Mouse (Mus musculus) MEL (cell line): Measurements from ENCODE around the gene Gm49661. TPM values are rescaled to one million over a fixed set of nuclear protein-coding genes. Genes with fewer than 3 reads are reported as not detected.

Experiments
- DNase-seq: peaks from one replicate; pipeline ENCODE4 v3.0.0; 2011; ENCODE audit warnings: low read depth, low spot score
- H3K27ac ChIP-seq: 2 replicates; pipeline ENCODE4 v1.5.1; 2012; ENCODE audit warnings: low read depth, mild to moderate bottlenecking, control low read depth, low read length, moderate library complexity; ENCODE audit not compliant: control insufficient read depth
- H3K27me3 ChIP-seq, 2 experiments: fragments of 150-350 bp in 1 of 2; sonication (generic) in 1 of 2; 2 replicates each; pipeline ENCODE4 v1.6.1; 2012; ENCODE audit warnings: low read length in 2 of 2, mild to moderate bottlenecking in 2 of 2, improper control_type of control experiment in 1 of 2, moderate library complexity in 1 of 2; ENCODE audit not compliant: insufficient read depth in 2 of 2, control insufficient read depth in 1 of 2
- H3K36me3 ChIP-seq, 2 experiments: 2 replicates each; pipeline ENCODE4 v1.6.1; 2012 to 2014; ENCODE audit warnings: low read length in 2 of 2, improper control_type of control experiment in 1 of 2, inconsistent platforms in 1 of 2, mild to moderate bottlenecking in 1 of 2; ENCODE audit not compliant: insufficient read depth in 2 of 2, control insufficient read depth in 1 of 2
- H3K4me1 ChIP-seq, 2 experiments: fragments of 150-350 bp in 1 of 2; sonication (generic) in 1 of 2; 2 replicates each; pipeline ENCODE4 v1.6.1; 2012; ENCODE audit warnings: low read length in 2 of 2, improper control_type of control experiment in 1 of 2, mild to moderate bottlenecking in 1 of 2; ENCODE audit not compliant: insufficient read depth in 2 of 2, control insufficient read depth in 1 of 2
- H3K4me3 ChIP-seq, 2 experiments: fragments of 150-350 bp in 1 of 2; sonication (generic) in 1 of 2; 2 replicates each; pipeline ENCODE4 v1.5.1; 2012; ENCODE audit warnings: low read depth in 2 of 2, low read length in 2 of 2, mild to moderate bottlenecking in 2 of 2, moderate library complexity in 2 of 2, control low read depth in 1 of 2, improper control_type of control experiment in 1 of 2; ENCODE audit not compliant: control insufficient read depth in 1 of 2, insufficient read depth in 1 of 2
- H3K79me2 ChIP-seq: 2 replicates; pipeline ENCODE4 v1.6.1; 2012; ENCODE audit warnings: mild to moderate bottlenecking, low read length, moderate library complexity; ENCODE audit not compliant: control insufficient read depth, poor library complexity, insufficient read depth
- H3K9ac ChIP-seq: 2 replicates; pipeline ENCODE4 v1.6.1; 2012; ENCODE audit warnings: low read depth, mild to moderate bottlenecking, control low read depth, low read length, moderate library complexity; ENCODE audit not compliant: control insufficient read depth, poor library complexity, severe bottlenecking
- H3K9me3 ChIP-seq: fragments of 150-350 bp; sonication (generic); replicated peaks from 2 replicates; pipeline ENCODE4 v1.6.1; 2012; ENCODE audit warnings: mild to moderate bottlenecking, low read length, improper control_type of control experiment, moderate library complexity; ENCODE audit not compliant: insufficient read depth
- CHD2 ChIP-seq: IDR thresholded peaks from 2 replicates; pipeline ENCODE4 v1.6.1; 2011; ENCODE audit warnings: low read length, improper control_type of control experiment
- E2F4 ChIP-seq: IDR thresholded peaks from 2 replicates; pipeline ENCODE4 v1.6.1; 2011; ENCODE audit warnings: low read depth, low read length, improper control_type of control experiment, borderline replicate concordance
- GABPA ChIP-seq: IDR thresholded peaks from 2 replicates; pipeline ENCODE4 v1.6.1; 2012; ENCODE audit warnings: low read depth, mild to moderate bottlenecking, inconsistent platforms, low read length, improper control_type of control experiment, moderate library complexity
- MXI1 ChIP-seq: IDR thresholded peaks from 2 replicates; pipeline ENCODE4 v1.6.1; 2011; ENCODE audit warnings: mild to moderate bottlenecking, low read depth, low read length, improper control_type of control experiment
- MYC ChIP-seq: IDR thresholded peaks from 2 replicates; pipeline ENCODE4 v1.6.1; 2011; ENCODE audit warnings: low read depth, mild to moderate bottlenecking, low read length, improper control_type of control experiment, moderate library complexity
- NRF1 ChIP-seq: IDR thresholded peaks from 2 replicates; pipeline ENCODE4 v1.6.1; 2014; ENCODE audit warnings: low read depth, mild to moderate bottlenecking, inconsistent platforms, low read length, improper control_type of control experiment, moderate library complexity; ENCODE audit not compliant: poor library complexity, insufficient read depth, severe bottlenecking
- POLR2AphosphoS5 ChIP-seq: IDR thresholded peaks from 2 replicates; pipeline ENCODE4 v1.6.1; 2012; ENCODE audit warnings: low read depth, borderline replicate concordance, mild to moderate bottlenecking, inconsistent platforms, low read length, moderate library complexity, mixed read lengths
- RCOR1 ChIP-seq: IDR thresholded peaks from 2 replicates; pipeline ENCODE4 v1.6.1; 2012; ENCODE audit warnings: low read depth, mild to moderate bottlenecking, inconsistent platforms, low read length, improper control_type of control experiment
- SIN3A ChIP-seq: IDR thresholded peaks from 2 replicates; pipeline ENCODE4 v1.6.1; 2012; ENCODE audit warnings: low read length, improper control_type of control experiment, inconsistent platforms
- SMC3 ChIP-seq: IDR thresholded peaks from 2 replicates; pipeline ENCODE4 v1.6.1; 2011; ENCODE audit warnings: low read depth, low read length, improper control_type of control experiment
- TAL1 ChIP-seq: IDR thresholded peaks from 2 replicates; pipeline ENCODE4 v1.6.1; 2012; ENCODE audit warnings: mild to moderate bottlenecking, inconsistent platforms, low read length, moderate library complexity, mixed read lengths
- TBP ChIP-seq: IDR thresholded peaks from 2 replicates; pipeline ENCODE4 v1.8.0; 2011; ENCODE audit warnings: low read depth, low read length, improper control_type of control experiment
- TCF12 ChIP-seq: IDR thresholded peaks from 2 replicates; pipeline ENCODE4 v1.6.1; 2014; ENCODE audit warnings: low read depth, mild to moderate bottlenecking, inconsistent platforms, low read length, improper control_type of control experiment, moderate library complexity
- ZMIZ1 ChIP-seq: IDR thresholded peaks from 2 replicates; pipeline ENCODE4 v1.6.1; 2012; ENCODE audit warnings: low read depth, mild to moderate bottlenecking, inconsistent platforms, low read length, improper control_type of control experiment, moderate library complexity
- polyA plus RNA-seq, 2 experiments: library from polyadenylated mRNA; stranded (reverse) in 1 of 2; unstranded in 1 of 2; fragments of >175 nt in 1 of 2; fragments of >200 nt in 1 of 2; gene quantifications; 2 replicates each; pipeline versions ENCODE4 v1.2.1 to v1.2.4; 2012; ENCODE audit warnings: low replicate concordance in 2 of 2, low read depth in 1 of 2; ENCODE audit not compliant: insufficient read length in 2 of 2, insufficient read depth in 1 of 2, missing spikeins in 1 of 2
- total RNA-seq: library from RNA; depleted of rRNA; stranded (reverse); fragments of 300-350 nt; gene quantifications from 2 replicates; pipeline ENCODE4 v1.2.3, GENCODE M21; 2012

The Gm49661 gene
- total and polyA plus RNA-seq, 3 experiments: 4.7 TPM; not detected in 2

- peak; percentile 52; the same call in 1 of the 2 replicates for TF ChIP-seq TBP
- TF ChIP-seq RCOR1: peak; percentile 43; the same call in 1 of the 2 replicates
Measured at GRCm38 (mm10) chr8:84997649-84998295, 28.5 kb upstream of the Gm49661 start (continued).

DNA sequence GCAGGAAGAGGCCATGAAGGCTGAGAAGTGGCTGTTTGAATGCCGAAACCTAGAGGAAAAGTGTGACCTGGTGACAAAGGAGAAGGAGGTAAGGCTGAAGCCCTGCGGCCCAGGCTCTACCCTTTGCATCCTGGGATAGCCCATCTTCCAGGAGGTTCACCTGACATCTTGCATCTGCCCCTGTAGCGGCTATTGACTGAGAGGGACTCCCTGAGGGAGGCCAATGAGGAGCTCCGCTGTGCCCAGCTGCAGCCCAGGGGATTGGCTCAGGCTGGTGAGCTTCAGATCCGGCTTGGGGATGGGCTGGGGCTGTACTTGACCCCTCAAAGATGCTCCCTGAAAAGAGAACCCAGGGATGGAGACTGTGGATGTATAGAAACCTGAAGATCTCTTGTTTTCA, 27.7 kb upstream of the Gm49661 start:
- no peak for DNase-seq
- H3K9ac ChIP-seq: no peak overlapping the region
- H3K27me3 ChIP-seq: no peaks in the 10 kb centered on the region
- no peaks in the 10 kb centered on the region for H3K9me3 ChIP-seq
- no peak overlapping the region for H3K4me3 ChIP-seq
- peaks cover 0 to 5% of the 10 kb centered on the region in 2 experiments; a peak in 1 of 4 replicates for H3K4me1 ChIP-seq
- no peaks in the 10 kb centered on the region for H3K79me2 ChIP-seq
- H3K27ac ChIP-seq: no peak overlapping the region
- no peaks in the 10 kb centered on the region for H3K36me3 ChIP-seq
- no peak for TF ChIP-seq CHD2
- no peak for TF ChIP-seq E2F4
- TF ChIP-seq, all 39 proteins: peak for 0

DNA sequence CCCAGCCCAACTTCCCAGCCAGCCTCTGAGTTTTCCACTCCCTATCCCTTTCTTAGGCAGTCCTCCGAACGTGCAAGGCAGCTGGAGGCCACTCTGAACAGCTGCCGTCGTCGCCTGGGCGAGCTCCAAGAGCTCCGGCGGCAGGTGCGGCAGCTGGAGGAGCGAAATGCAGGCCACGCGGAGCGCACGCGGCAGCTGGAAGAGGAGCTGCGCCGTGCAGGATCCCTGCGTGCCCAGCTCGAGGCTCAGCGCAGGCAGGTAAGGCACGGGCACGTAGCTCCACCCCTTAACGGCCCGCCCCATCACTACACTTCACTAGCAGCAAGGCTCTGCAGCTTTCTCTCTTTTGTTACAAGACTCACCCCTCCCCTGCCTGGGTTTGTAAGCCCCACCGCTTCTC, 26.4 kb upstream of the Gm49661 start:
- TF ChIP-seq NRF1 (no peak), POLR2AphosphoS5 (no peak), TCF12 (no peak), SMC3 (no peak), MXI1 (no peak), TAL1 (no peak), E2F4 (no peak), ZMIZ1 (no peak), MYC (no peak), TBP (no peak), SIN3A (no peak), GABPA (no peak)
- DNase-seq: no peak
- H3K4me3 ChIP-seq: no peak overlapping the region
- no peaks in the 10 kb centered on the region for H3K79me2 ChIP-seq
- H3K27ac ChIP-seq: no peak overlapping the region
- H3K9me3 ChIP-seq: no peaks in the 10 kb centered on the region
- no peaks in the 10 kb centered on the region for H3K36me3 ChIP-seq
- peaks cover 0 to 9% of the 10 kb centered on the region in 2 experiments; a peak in 3 of 4 replicates for H3K4me1 ChIP-seq
- H3K27me3 ChIP-seq: no peaks in the 10 kb centered on the region
- no peak overlapping the region for H3K9ac ChIP-seq
